Mouse (Mus musculus) C2C12 (cell line): Measurements from ENCODE around the gene Gm49391.
"Not testable (repeated sequence)": the region's sequence is repeated elsewhere in the genome, so short reads cannot be mapped to it uniquely, and the experiment has no call there.

Experiments
- CTCF ChIP-seq: IDR thresholded peaks from one replicate; pipeline ENCODE4 v1.5.1; 2011; ENCODE audit not compliant: control insufficient read depth, insufficient read depth, insufficient read length
- MYOG ChIP-seq: IDR thresholded peaks from one replicate; pipeline ENCODE4 v1.6.1; 2011; ENCODE audit not compliant: control insufficient read depth, insufficient read length; ENCODE audit errors: extremely low read depth

DNA sequence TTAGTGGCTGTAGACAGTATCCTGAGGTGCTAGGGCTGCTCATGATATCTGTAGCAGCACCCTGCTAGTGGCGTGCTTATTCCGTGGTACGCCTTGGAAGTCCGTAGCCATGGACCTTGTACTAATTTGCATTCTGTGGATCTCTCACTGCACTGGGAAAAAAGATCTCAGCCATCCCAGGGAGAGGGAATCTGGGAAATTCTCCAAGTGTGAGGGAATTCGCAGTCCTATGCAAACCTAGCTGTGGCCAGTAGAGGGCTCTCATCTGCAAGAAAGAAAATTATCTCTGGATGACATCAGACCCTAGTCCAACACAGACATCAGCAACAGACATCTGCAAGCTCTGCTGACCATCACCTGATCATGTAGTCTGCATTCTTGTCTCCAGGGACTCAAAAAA is 27.6 kb upstream of the Gm49391 start:
- not testable (repeated sequence) for TF ChIP-seq MYOG, CTCF
